Mouse (Mus musculus) hematopoietic stem cell, adult 5-6 weeks (primary cell): ENCODE measurements at regions not wholly inside any gene's neighbourhood (a gene's known extent, or its start where the extent isn't known, plus 50 kb on each side); places are given as distances from the start of the nearest gene placed in this dataset.

Source experiments
- ATAC-seq, 2 experiments: fragments of 125-278 bp in 1 of 2; replicated peaks in 1 of 2; 2 replicates each; pipeline ENCODE4 v1.8.0; 2016 to 2017; ENCODE audit warnings: inconsistent platforms in 2 of 2, mild to moderate bottlenecking in 2 of 2, moderate number of reproducible peaks in 2 of 2, low read depth in 1 of 2, moderate TSS enrichment in 1 of 2; ENCODE audit not compliant: low FRiP score in 2 of 2, poor library complexity in 2 of 2, severe bottlenecking in 2 of 2, insufficient read depth in 1 of 2, low TSS enrichment in 1 of 2

DNA sequence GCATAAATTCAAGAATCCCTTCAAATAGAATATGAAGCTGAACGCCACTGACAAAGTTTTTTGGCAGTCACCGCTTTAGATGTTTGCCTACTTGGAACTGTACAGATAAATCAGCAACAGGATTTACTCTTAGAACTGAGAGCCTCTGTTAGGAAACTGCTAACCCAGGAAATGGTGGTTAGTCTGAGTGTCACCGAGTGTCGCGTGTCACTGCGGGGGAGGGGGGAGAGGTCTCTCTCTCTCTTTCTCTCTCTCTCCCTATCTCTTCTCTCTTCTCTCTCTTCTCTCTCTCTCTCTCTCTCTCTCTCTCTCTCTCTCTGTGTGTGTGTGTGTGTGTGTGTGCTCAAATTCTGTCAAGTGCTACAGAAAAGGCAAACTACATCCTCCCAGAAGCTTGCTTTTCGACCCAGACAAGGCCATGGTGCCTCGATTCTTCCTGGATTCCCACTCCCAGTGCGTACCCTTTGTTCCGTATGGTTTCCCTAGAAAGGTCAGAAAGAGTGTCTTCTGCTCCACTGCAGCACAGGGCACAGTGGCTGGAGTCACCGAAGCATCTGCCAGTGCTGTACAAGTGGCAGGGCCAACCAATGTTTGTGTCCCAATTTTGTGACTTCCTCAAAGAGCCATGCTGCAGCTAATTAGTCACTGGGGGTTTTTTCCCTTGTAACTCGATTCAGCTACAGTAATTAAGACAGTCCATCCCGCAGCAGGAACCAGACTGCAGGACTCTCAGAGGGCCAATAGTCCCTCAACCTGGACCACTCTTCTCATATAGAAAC is 87.0 kb downstream of the Cog6 start:
- ATAC-seq, result peak; percentile 60 to 65; a peak in 3 of 4 replicates

DNA sequence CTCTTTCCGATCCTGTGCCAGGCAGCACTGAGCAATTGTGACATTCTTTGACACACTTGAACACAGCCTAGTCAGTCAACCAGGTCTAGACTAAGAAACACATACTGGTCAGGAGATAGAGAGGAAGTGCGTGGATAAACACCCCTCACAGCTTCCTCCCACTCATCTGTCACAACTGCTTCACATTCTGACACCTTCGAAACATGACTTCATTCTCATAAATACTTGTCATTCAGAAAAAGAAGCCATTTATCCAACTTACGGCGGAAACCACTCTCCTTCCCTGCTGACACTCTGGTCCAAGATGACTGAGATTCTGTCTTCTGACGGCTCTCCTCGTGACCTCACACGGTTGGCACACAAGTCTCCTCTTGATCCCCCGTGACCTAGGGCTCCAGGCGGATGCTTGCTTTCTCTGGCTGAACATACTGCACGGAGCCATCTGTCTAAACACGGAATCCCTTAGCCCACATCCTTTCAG is 89.6 kb downstream of the Cog6 start:
- no peak for ATAC-seq

DNA sequence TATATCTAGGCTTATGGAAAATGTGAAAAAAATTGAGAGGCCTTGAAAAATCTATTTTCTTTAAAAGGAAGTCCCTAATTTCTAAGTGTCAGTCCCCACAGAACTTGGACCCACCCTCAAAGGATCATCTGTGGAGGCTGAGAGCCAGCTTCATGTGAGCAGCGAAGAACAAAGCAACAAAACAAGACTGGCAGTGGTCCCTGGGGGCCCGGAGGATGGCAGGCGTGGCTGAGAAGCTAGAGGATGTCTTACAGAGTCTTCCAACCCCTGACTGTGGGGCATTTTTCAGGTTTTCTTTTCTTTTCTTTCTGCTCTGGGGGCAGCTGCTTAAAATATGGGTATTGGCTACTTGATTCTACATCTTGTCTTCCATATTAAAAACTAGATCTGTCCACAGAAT is 90.5 kb downstream of the Cog6 start:
- ATAC-seq, result no peak

DNA sequence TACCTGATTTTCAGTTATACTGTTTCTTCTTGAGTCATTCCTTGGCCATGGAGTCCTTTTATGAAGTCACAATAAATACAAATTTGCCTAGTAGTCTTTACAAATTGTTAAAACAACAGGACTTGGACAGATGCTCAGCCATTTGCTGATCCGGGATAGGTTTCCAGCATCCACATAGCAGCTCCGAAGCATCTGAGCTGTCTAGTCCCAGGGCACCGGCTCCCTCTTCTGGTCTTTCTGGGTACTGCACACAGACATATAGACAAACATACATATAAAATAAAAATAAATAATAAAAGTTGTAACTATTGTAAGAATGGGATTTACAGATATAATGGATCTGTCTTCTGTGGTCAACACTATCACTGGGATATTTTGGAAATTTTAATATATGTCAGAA is 91.8 kb downstream of the Cog6 start:
- ATAC-seq, result no peak

DNA sequence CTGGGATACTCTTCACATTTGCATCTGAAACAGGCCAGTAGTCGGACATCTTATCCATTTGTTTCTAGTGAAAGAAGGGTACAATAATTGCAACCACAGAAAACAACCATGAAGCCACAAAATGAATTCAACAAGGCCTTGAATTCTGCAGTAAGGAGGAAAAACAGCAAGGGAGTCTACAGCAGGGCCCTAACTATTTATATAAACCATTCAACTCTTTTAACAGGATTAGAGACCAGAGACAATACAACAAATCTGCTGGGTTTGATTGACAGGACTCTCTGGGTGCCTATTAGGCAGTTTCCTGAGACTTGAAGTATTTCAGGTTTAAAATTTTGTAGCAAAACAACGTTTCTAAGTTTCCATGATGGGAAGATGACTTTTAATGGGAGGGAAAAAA is 92.4 kb downstream of the Cog6 start:
- ATAC-seq, result no peak

DNA sequence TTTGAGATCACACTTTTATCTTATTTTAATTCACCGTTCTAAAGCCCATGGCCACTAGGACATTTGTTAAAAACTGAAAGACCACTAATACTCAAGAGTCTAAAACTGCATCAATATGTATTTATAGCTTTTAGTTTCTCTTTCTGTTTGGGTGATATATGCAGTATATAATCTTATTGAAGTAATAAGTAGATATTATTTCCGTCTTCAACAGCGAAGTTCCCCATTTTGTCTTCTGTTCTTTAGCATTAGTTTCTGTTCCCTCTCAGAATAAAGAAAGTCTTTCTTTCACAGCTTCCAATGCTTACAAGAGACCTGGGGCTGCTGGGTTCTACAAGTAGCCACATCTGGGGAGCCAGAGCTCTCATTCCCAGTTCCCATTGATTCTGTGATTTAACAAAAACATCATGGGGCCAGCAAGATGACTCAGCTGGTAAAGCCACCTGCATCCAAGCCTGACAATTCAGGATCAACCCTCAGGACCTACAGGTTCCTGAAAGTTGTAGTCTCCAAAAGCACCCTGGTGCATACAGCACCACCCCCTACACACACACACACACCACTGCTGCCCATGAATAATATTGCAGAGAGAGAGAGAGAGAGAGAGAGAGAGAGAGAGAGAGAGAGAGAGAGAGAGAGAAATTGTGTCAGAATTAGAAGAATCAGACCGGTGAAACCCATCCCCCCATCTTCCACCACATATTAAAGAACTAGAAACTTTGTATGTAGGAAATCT is 93.0 kb downstream of the Cog6 start:
- peak in 1 of 2 experiments; percentile 22; a peak in 2 of 4 replicates for ATAC-seq

DNA sequence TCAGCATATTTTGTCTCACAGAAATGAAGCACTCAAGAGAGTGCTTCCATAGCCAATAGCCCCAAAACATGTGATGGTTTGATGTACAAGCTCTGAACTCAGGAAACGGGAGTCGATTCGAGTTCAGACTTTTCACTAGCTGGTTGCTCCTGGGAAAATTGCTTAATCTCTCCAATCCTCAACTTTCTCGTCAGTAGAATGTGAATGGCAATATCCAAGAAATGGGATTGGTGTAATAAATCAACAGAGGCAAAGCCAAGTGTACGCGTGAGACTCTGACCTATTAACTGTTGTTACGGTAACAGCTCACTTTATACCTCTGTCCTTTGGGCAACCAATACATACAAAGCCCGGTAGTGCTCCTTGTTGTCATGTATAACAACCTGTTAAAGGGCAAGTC is 94.6 kb downstream of the Cog6 start:
- no peak for ATAC-seq

DNA sequence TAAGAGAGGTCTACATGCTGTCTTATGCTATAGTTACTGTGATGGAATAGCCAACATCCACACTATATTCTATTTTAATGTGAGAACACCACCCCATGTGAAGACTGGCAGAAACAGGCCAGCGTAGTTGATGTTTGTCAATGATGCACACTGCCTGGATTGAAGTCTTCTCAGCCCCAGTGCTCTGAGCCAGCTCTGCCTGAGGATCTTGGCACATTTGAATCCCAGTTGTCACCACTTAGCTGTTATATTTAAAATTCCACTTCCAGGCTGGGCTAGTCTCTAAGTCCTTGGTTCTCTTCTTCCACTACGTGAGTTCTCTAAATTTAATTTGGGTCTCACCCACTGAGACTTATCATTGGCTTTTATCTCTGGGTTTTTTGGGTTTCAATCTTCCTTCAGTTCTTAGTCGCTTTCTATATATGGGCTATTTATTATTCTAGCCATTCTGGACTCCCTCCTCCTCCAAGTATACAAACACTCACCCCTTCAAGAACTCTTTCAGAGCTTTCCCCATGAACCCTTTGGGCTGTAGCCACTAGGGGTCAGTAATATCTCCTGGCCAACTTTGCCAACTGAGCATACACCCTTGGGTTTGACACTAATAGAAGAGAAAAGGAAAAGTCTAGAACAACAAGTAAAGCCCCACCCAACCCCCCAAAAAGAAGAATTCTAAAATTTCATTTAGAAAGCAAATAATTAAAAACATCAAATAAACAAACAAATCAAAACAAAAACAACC is 110.0 kb downstream of the Cog6 start:
- ATAC-seq, result no peak

DNA sequence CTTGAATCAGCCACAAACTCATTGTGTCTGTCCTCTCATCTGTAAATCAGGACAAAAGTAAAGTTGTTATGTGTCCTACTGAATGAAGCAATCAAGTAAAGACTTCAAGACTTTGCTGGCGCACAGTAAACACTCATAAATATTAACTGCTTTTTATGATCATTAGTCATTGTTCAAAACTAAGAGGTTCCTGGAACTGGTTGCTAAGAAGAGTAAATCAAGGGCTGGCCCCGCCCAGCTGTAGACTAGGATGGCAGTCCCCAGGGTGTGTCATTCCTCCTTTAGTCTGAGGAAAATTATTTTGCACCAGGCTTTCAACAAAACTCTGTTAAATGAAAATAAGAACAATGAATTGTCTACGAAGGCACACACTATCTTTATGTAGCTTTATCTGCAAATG is 113.0 kb downstream of the Cog6 start:
- ATAC-seq, result no peak

DNA sequence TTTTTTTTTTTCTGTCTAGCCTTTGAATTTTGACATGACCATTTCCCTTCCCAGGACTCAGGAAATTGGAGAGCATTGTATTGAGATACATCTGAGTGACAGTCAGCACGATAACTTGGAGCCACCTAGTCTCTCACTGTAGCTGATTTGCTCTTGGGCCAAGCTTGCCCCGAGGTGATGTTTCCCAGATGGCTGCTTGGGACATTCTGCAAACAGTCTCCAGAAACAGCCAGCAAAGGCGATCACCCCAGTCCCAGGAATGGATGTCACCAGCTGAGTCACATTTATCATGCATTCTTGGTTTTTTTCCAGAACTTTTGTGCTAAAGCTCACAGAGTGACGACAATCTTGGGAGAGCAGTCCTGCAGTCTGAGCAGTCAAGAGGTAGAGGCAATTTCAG is 119.4 kb downstream of the Cog6 start:
- no peak for ATAC-seq

DNA sequence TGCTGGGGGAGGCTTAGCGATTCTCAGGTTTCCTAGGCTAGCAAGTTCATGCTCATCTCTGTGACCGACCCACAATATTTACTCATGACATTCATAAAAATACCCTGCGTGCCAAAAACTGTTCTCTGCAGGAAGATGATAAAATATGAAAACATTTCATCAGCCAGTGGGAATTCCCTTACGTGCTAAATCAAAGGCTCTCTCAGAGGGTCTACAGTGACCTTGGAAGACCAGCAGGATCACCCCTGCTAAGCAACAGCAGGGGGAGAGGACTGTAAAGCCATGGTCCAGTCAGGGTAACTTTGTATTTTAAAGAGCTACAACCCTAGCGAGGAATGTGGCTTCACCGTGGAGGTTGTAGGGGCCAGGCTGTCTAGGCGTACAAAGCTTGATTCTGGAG is 120.6 kb downstream of the Cog6 start:
- ATAC-seq, result no peak

DNA sequence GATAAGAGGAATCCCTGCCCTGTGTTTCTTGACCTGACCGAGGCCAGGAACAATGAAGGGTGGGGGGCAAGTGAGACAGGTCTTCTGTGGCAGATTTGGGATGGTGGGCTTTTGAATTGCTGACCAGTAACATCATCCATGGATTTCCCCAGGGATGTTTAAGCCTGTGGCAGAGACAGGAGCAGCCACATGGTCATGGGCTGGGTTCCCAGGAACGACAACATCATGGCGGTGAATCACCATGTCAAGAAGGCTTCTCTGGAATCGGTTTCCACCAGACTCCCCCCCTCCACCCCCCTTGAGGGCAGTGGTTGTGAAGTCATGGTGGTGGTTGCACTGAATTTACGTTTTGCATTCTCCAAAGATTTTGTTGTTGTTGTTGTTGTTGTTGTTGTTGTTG is 121.3 kb downstream of the Cog6 start:
- ATAC-seq, result no peak

DNA sequence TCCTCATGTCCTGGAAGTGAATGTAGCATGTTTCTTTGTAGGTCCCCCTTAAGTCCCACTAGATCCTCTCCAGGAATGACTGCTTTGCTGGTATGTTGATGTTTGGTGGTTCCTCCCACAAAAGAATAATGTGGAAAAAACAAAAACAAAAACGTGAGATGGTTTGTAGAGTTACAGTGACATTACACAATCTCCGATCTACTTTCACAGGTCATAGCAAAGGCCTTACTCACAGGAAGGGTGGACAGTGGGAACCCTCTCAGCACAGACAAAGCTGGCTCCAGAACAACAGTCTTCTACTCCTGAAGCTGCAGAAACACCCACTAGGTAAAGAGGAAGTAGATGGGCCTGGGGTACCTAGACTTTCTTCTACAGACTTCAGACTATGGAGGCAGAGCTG is 122.2 kb downstream of the Cog6 start:
- ATAC-seq, result 0 out of 4 replicates have a peak, but pooled peaks of 1 of the 2 experiments have one; percentile 49

DNA sequence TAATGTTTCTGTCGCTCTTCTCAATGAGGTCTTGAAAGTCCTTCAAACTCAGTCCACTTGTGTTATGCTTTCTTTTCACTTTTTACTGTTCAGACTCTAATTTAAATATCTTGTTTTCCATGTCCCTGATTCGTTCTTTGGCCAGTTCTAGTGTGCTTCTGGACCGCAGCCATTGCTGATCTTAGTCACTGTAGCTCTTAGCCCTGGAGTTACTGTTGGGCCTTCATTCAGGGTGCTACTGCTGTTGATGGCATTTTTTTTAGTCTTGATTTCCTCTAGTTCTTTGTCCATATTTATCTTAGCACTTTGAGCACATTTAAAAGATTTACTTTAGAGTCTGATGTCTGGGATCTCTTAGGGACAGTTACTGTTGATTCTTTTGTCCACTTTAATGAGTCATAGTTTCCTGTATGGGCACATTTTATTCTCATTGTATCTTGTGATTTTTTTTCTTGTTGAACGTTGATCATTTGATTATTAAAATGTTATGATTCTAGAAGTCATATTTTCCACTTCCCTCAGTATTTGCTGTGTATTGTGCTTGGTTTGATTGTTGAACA is 127.8 kb downstream of the Cog6 start:
- no peak for ATAC-seq

DNA sequence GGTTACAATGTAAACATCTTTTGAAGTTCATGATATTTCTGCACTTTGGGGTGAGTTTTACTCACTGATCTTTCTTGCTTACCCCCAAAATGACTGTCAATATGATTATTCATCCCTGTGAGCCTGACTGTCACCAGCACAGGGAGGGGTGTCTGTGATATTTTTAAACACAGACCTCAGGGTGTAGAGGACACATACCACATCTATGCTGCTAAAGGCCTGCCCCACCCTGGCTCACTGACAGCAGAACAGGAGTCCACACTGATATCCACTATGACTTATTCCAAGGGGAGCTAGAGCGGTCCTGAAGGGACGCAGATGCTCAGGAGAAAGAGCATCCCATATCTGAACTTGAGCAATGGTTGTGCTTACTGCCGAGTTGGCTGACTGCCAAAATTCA is 135.1 kb downstream of the Cog6 start:
- ATAC-seq, result no peak

DNA sequence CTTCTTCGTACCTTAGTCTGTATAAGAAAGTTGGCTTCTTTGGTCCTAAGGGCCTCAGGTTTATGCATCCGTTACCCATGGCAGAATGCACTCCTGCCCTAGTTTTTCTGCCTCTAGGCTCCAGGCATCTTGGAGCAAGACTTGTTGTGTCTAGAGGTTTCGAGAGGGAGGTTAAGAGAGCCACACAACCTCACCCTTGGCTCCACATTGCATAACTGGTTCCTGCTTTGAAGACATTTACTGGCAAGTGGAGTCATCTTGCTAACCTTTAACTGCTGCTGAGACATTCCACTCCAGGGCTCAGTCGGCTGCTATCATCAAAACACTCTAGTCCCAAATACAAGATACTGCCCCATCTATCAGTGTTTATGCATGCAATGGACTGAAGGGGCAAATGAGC is 135.9 kb downstream of the Cog6 start:
- no peak for ATAC-seq

DNA sequence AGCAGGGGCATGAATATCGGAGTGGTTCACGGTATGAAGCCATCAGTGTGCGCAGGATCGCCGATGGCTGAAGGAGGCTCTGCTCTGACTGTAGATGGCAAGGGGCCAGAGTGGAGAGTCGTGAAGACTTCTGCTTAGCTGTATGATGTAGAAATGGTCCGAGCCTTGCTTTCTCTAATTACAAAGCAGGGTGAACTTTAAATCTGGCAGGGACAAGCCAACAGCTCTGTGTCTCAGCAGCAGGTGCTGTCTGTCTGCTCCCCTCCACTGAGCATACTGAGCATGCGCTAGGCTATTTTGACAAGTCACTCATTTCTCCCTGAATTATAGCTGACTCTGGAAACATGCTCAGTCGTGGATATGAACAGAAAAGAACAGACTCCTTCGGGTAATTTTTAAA is 137.3 kb downstream of the Cog6 start:
- ATAC-seq, result no peak

DNA sequence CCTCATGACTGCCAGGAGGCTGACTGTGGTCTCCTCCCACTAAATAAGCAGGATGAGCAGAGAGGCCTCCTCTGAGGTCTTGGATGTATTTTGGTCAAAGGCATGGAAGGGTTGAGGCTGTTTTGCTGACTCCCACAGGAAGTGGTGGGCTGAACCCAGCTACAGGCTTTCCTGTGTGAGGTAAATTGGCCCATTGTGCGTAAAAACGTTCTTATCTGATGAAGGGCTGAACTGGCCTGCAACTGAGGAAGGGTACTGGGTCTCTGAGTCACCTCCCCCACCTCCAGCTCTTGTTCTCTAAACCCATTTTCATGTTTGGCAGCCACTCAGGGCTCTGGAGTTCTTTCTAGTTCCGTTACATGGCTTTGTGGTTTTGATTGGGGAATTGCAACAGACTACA is 138.7 kb downstream of the Cog6 start:
- peak; percentile 97 to 98 for ATAC-seq
